Mouse (Mus musculus): ENCODE measurements around the gene Orai1.

DNA sequence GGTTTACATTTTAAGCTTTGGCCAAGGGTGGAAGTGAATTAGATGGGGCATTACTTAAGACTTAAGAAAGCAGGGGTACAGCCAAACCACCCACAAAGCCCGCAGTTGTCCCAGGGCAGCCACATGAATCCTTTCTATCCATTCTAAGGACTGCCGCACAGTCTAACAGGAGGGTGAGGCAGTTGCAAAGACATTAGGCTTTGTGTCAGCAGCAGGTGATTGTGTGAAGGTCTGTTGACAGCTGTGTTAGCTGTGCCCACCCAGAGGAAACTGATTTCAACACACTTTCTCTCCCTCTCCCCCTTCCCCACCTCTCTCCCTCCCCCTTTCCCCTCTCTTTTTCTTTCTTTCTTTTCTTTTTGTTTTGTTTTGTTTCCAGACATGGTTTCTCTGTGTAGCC is 53.8 kb downstream of the Orai1 start:
- no peak for TF ChIP-seq CTCF (conservative IDR thresholded peaks at IDR 0.05; ENCODE audit: insufficient read depth, insufficient read length, low read depth, low read length)
- no peak for TF ChIP-seq POLR2A (IDR thresholded peaks at IDR 0.05; ENCODE audit: low read depth, low read length)
